Mouse (Mus musculus): ENCODE results near the gene Lyrm9.

The Lyrm9 gene

GRCm38 (mm10) chr11:78826442-78827013 is at the start of gene Lyrm9:
Gene Lyrm9 (plus strand): TSS chr11:78826584.
- peak; percentile 96 to 99 for DNase-seq (ENCODE audit: low spot score in 2 of 2)

GRCm38 (mm10) chr11:78777851-78778680 is 48.3 kb upstream of the Lyrm9 start:
- no peak for DNase-seq (ENCODE audit: low spot score in 2 of 2)

- no peak for DNase-seq (ENCODE audit: low spot score in 2 of 2)
Measured at GRCm38 (mm10) chr11:78780002-78780401, 46.4 kb upstream of the Lyrm9 start.

GRCm38 (mm10) chr11:78780571-78780970 is 45.8 kb upstream of the Lyrm9 start:
- no peak for DNase-seq (ENCODE audit: low spot score in 2 of 2)

GRCm38 (mm10) chr11:78782326-78782725 is 44.1 kb upstream of the Lyrm9 start:
- no peak for DNase-seq (ENCODE audit: low spot score in 2 of 2)

GRCm38 (mm10) chr11:78782791-78783347 is 43.5 kb upstream of the Lyrm9 start:
- DNase-seq (ENCODE audit: low spot score in 2 of 2), result no peak

- no peak for DNase-seq (ENCODE audit: low spot score in 2 of 2)
Measured at GRCm38 (mm10) chr11:78786013-78786431, 40.4 kb upstream of the Lyrm9 start.

GRCm38 (mm10) chr11:78789370-78790060 is 36.9 kb upstream of the Lyrm9 start:
- DNase-seq (ENCODE audit: low spot score in 2 of 2), result no peak

GRCm38 (mm10) chr11:78791582-78791981 is 34.8 kb upstream of the Lyrm9 start:
- no peak for DNase-seq (ENCODE audit: low spot score in 2 of 2)

- no peak for DNase-seq (ENCODE audit: low spot score in 2 of 2)
Measured at GRCm38 (mm10) chr11:78792055-78792454, 34.3 kb upstream of the Lyrm9 start.

- no peak for DNase-seq (ENCODE audit: low spot score in 2 of 2)
Measured at GRCm38 (mm10) chr11:78792465-78792864, 33.9 kb upstream of the Lyrm9 start.

GRCm38 (mm10) chr11:78793116-78793515 is 33.3 kb upstream of the Lyrm9 start:
- DNase-seq (ENCODE audit: low spot score in 2 of 2), result no peak

- DNase-seq (ENCODE audit: low spot score in 2 of 2), result no peak
Measured at GRCm38 (mm10) chr11:78796072-78796729, 30.2 kb upstream of the Lyrm9 start.

GRCm38 (mm10) chr11:78801094-78801493 is 25.3 kb upstream of the Lyrm9 start:
- no peak for DNase-seq (ENCODE audit: low spot score in 2 of 2)

GRCm38 (mm10) chr11:78803587-78804316 is 22.6 kb upstream of the Lyrm9 start:
- DNase-seq (ENCODE audit: low spot score in 2 of 2), result no peak

GRCm38 (mm10) chr11:78804551-78804950 is 21.8 kb upstream of the Lyrm9 start:
- DNase-seq (ENCODE audit: low spot score in 2 of 2), result no peak

- DNase-seq (ENCODE audit: low spot score in 2 of 2), result no peak
Measured at GRCm38 (mm10) chr11:78805198-78805597, 21.2 kb upstream of the Lyrm9 start.

GRCm38 (mm10) chr11:78805691-78806137 is 20.7 kb upstream of the Lyrm9 start:
- DNase-seq (ENCODE audit: low spot score in 2 of 2), result no peak

- no peak for DNase-seq (ENCODE audit: low spot score in 2 of 2)
Measured at GRCm38 (mm10) chr11:78807341-78808108, 18.9 kb upstream of the Lyrm9 start.

- DNase-seq (ENCODE audit: low spot score in 2 of 2), result no peak
Measured at GRCm38 (mm10) chr11:78809398-78809797, 17.0 kb upstream of the Lyrm9 start.

Measured in spleen, postnatal 14 days (tissue).